Mouse (Mus musculus) kidney, adult 10 weeks (tissue): ENCODE measurements around the gene Kat14. TPM values are rescaled to one million over a fixed set of nuclear protein-coding genes. Genes with fewer than 3 reads are reported as not detected.

Source experiments
- polyA plus RNA-seq: library from polyadenylated mRNA; stranded (reverse); fragments of 350-450 nt; fragmentation: Illumina TruSeq; extraction: RNeasy Lipid Tissue Mini Kit (QIAGEN cat#74804); gene quantifications from one replicate; pipeline ENCODE4 v1.2.3, GENCODE M21; 2014; ENCODE audit warnings: low read depth, low replicate concordance

Kat14 gene
- 12.4 TPM for polyA plus RNA-seq

DNA sequence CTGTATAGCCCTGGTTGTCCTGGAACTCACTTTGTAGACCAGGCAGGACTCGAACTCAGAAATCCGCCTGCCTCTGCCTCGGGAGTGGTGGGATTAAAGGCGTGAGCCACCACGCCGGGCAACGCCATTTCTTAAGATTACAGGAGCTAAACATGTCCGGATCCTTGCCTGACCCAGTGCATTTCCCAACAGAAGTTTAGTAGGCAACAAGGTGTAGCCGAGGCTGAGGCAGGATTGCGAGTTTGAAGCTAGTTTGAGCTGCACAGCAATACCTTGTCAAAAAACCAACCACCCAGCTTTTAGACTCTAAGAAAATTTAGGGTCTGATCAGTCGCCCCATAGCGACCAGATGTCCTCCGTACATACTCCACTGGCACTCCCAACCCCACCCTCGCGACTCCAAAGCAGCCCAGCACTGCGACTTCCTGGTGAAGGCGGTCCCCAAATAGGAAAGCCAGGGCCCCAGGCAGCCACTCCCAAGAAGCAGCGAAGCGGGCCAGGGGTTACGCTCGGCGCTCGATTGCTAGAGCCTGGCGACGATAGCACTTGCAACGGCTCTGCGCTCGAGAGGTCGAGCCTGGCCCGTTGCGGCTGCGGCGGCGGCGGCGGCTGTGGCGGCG, at the start of gene Kat14, which contains the start of gene Pet117:
TSS of gene Kat14 (plus strand) at position 584 of the 620 bp plus-strand sequence.
TSS of gene Pet117 (plus strand) at position 597 of the 620 bp plus-strand sequence.

GRCm38 (mm10) chr2:144331401-144332302, 37.1 kb upstream of the Kat14 start, which contains the start of gene Ovol2:
TSS of gene Ovol2 (minus strand) at chr2:144332146.

Other genes starting within 250 kb of the Kat14 start
- 6.1 TPM for gene Mgme1, start 98.3 kb upstream of the Kat14 start, polyA plus RNA-seq
- gene Snx5, start 98.1 kb upstream of the Kat14 start, polyA plus RNA-seq, result 288 TPM
- 1.3 TPM for gene Ovol2, start 36.8 kb upstream of the Kat14 start, polyA plus RNA-seq
- gene Pet117, start within 50 bp of the Kat14 start, polyA plus RNA-seq, result 5.1 TPM
- 5.0 TPM for gene Dzank1, start 158.4 kb downstream of the Kat14 start, polyA plus RNA-seq
- 39.6 TPM for gene Polr3f, start 158.7 kb downstream of the Kat14 start, polyA plus RNA-seq
- 216 TPM for gene Rbbp9, start 181.9 kb downstream of the Kat14 start, polyA plus RNA-seq
- 116 TPM for gene Sec23b, start 187.2 kb downstream of the Kat14 start, polyA plus RNA-seq
- 36.3 TPM for gene Smim26, start 225.1 kb downstream of the Kat14 start, polyA plus RNA-seq
- 21.4 TPM for gene Dtd1, start 230.9 kb downstream of the Kat14 start, polyA plus RNA-seq